Mouse (Mus musculus): Measurements from ENCODE around the gene Wdr48. TPM values are rescaled to one million over a fixed set of nuclear protein-coding genes. Genes with fewer than 3 reads are reported as not detected.

Gene Wdr48
- total RNA-seq, 2 experiments from 2014 or later, result 10.4 to 11.1 TPM

- DNase-seq (ENCODE audit: low spot score), result peak; percentile 50
Measured at GRCm38 (mm10) chr9:119970221-119970620, 75.5 kb downstream of the Wdr48 start.

GRCm38 (mm10) chr9:119970763-119971656 lies 76.3 kb downstream of the Wdr48 start:
- DNase-seq (ENCODE audit: low spot score), result no peak

GRCm38 (mm10) chr9:119972166-119972565 lies 77.5 kb downstream of the Wdr48 start:
- DNase-seq (ENCODE audit: low spot score), result no peak

- DNase-seq (ENCODE audit: low spot score), result peak; percentile 66
Measured at GRCm38 (mm10) chr9:119972582-119972981, 77.9 kb downstream of the Wdr48 start.

GRCm38 (mm10) chr9:119973281-119973680 lies 78.6 kb downstream of the Wdr48 start:
- no peak for DNase-seq (ENCODE audit: low spot score)

- no peak for DNase-seq (ENCODE audit: low spot score)
Measured at GRCm38 (mm10) chr9:119973869-119974520, 79.3 kb downstream of the Wdr48 start.

GRCm38 (mm10) chr9:119974609-119975008 lies 79.9 kb downstream of the Wdr48 start:
- no peak for DNase-seq (ENCODE audit: low spot score)

- no peak for DNase-seq (ENCODE audit: low spot score)
Measured at GRCm38 (mm10) chr9:119975286-119975685, 80.6 kb downstream of the Wdr48 start.

Other genes starting within 250 kb of the Wdr48 start
- not detected for gene Scn10a, start 175.6 kb upstream of the Wdr48 start, total RNA-seq (2021)
- gene Scn11a, start 69.4 kb upstream of the Wdr48 start, total RNA-seq (2021), result not detected
- 10 to 100 TPM; 21.0 to 21.6 TPM for gene Gorasp1, start 42.7 kb downstream of the Wdr48 start, total RNA-seq (2021)
- not detected for gene Ttc21a, start 42.7 kb downstream of the Wdr48 start, total RNA-seq (2021)
- gene Csrnp1, start 89.8 kb downstream of the Wdr48 start, total RNA-seq (2021), result 10 to 100 TPM; 11.4 to 27.0 TPM
- 100 to 1,000 TPM in 1 of 2 experiments, 10 to 100 TPM in 1; 81.3 to 590 TPM for gene Xirp1, start 128.7 kb downstream of the Wdr48 start, total RNA-seq (2021)
- under 1 TPM in 1 of 2 experiments, not detected in 1; 0.21 TPM for gene Cx3cr1, start 175.0 kb downstream of the Wdr48 start, total RNA-seq (2021)
- gene Ccr8, start 197.2 kb downstream of the Wdr48 start, total RNA-seq (2021), result not detected
- 10 to 100 TPM; 11.6 to 11.7 TPM for gene Slc25a38, start 215.5 kb downstream of the Wdr48 start, total RNA-seq (2021)
- gene Rpsa, start 232.8 kb downstream of the Wdr48 start, total RNA-seq (2021), result 100 to 1,000 TPM; 401 to 460 TPM

Data from gastrocnemius, adult 18-20 months (tissue).